Mouse (Mus musculus) bone marrow, adult 2 months (tissue): ENCODE results near the gene Tmem9b. TPM values are rescaled to one million over a fixed set of nuclear protein-coding genes. Genes with fewer than 3 reads are reported as not detected.

ENCODE experiments used
- H3K27ac ChIP-seq: fragments of 200-500 bp; 2 replicates; pipeline ENCODE4 v1.5.1; 2012; ENCODE audit warnings: low read depth, mild to moderate bottlenecking, control low read depth, inconsistent platforms, low read length; ENCODE audit not compliant: control insufficient read depth, poor library complexity, insufficient read depth
- H3K4me1 ChIP-seq: fragments of 200-500 bp; 2 replicates; pipeline ENCODE4 v1.6.1; 2011; ENCODE audit warnings: low read length; ENCODE audit not compliant: control insufficient read depth, insufficient read depth
- H3K4me3 ChIP-seq: fragments of 200-500 bp; replicated peaks from 2 replicates; pipeline ENCODE3; 2011; ENCODE audit warnings: mild to moderate bottlenecking, low read depth, low read length, control low read depth; ENCODE audit not compliant: control insufficient read depth
- CTCF ChIP-seq: fragments of 200-500 bp; IDR thresholded peaks from 2 replicates; pipeline ENCODE4 v1.5.1; 2011; ENCODE audit warnings: low read length, control low read depth; ENCODE audit not compliant: control insufficient read depth, insufficient read depth
- POLR2A ChIP-seq: fragments of 200-500 bp; IDR thresholded peaks from 2 replicates; pipeline ENCODE4 v1.6.1; 2011; ENCODE audit warnings: low read depth, mild to moderate bottlenecking, control low read depth, low read length, borderline replicate concordance; ENCODE audit not compliant: control insufficient read depth
- WGBS: fragments of 180-500 bp; shearing (Covaris S2); methylation state at CpG from one replicate; pipeline ENCODE4 v1.1.7; 2018; 5-methylcytosine and 5-hydroxymethylcytosine counted together
- polyA plus RNA-seq: library from polyadenylated mRNA; stranded (reverse); fragments of >200 nt; gene quantifications from 2 replicates; pipeline ENCODE4 v1.2.4, GENCODE M21; 2011; ENCODE audit warnings: low replicate concordance; ENCODE audit not compliant: missing spikeins, insufficient read depth, insufficient read length

The Tmem9b gene
- polyA plus RNA-seq: 20.4 and 22.5 TPM in 2 replicates

GRCm38 (mm10) chr7:109752008-109752925 is at the start of gene Tmem9b:
TSS of gene Tmem9b (minus strand) at chr7:109752875.
- H3K4me1 ChIP-seq: no peaks in the 10 kb centered on the region; the same call in 1 of the 2 replicates
- 1% methylated on average over 74 of the region's 74 CpGs for WGBS
- TF ChIP-seq POLR2A: peak; percentile 61; the same call in 1 of the 2 replicates
- no peak for TF ChIP-seq CTCF
- peak within 1 kb of the TSS; percentile 78 for H3K4me3 ChIP-seq
- H3K27ac ChIP-seq: peak within 1 kb of the TSS; percentile 94

- WGBS: 74% methylated on average over 4 of the region's 4 CpGs
- TF ChIP-seq POLR2A (no peak), CTCF (no peak)
Measured at GRCm38 (mm10) chr7:109800626-109801025, 48.0 kb upstream of the Tmem9b start.

GRCm38 (mm10) chr7:109799168-109799567 is 46.5 kb upstream of the Tmem9b start:
- Histone ChIP-seq H3K4me1 (no peaks in the 10 kb centered on the region), H3K4me3 (no peak overlapping the region), H3K27ac (no peak overlapping the region)
- 73% methylated on average over 11 of the region's 11 CpGs for WGBS
- no peak for TF ChIP-seq CTCF
- TF ChIP-seq POLR2A: no peak

More at GRCm38 (mm10) chr7:109800626-109801025, 48.0 kb upstream of the Tmem9b start:
- Histone ChIP-seq H3K27ac (no peak overlapping the region), H3K4me3 (no peak overlapping the region), H3K4me1 (no peaks in the 10 kb centered on the region)

GRCm38 (mm10) chr7:109795564-109795963 is 42.9 kb upstream of the Tmem9b start:
- no peak overlapping the region for H3K4me3 ChIP-seq
- TF ChIP-seq CTCF (no peak), POLR2A (no peak)
- no peak overlapping the region for H3K27ac ChIP-seq
- 67% methylated on average over 5 of the region's 5 CpGs for WGBS
- H3K4me1 ChIP-seq: no peaks in the 10 kb centered on the region

GRCm38 (mm10) chr7:109794556-109794955 is 41.9 kb upstream of the Tmem9b start:
- 60% methylated on average over 2 of the region's 2 CpGs for WGBS
- H3K27ac ChIP-seq: no peak overlapping the region

GRCm38 (mm10) chr7:109792759-109793158 is 40.1 kb upstream of the Tmem9b start:
- H3K4me3 ChIP-seq: no peak overlapping the region
- WGBS: 67% methylated on average over 2 of the region's 2 CpGs
- no peak overlapping the region for H3K27ac ChIP-seq
- H3K4me1 ChIP-seq: no peaks in the 10 kb centered on the region
- TF ChIP-seq POLR2A (no peak), CTCF (peak; percentile 51)

More at GRCm38 (mm10) chr7:109794556-109794955, 41.9 kb upstream of the Tmem9b start:
- no peaks in the 10 kb centered on the region for H3K4me1 ChIP-seq
- H3K4me3 ChIP-seq: no peak overlapping the region
- TF ChIP-seq POLR2A (no peak), CTCF (no peak)

- 77% methylated on average over 3 of the region's 3 CpGs for WGBS
- Histone ChIP-seq H3K4me3 (no peak overlapping the region), H3K27ac (no peak overlapping the region), H3K4me1 (no peaks in the 10 kb centered on the region)
- TF ChIP-seq POLR2A (no peak), CTCF (no peak)
Measured at GRCm38 (mm10) chr7:109790818-109791217, 38.1 kb upstream of the Tmem9b start.

GRCm38 (mm10) chr7:109787860-109788259 is 35.2 kb upstream of the Tmem9b start:
- H3K4me1 ChIP-seq: no peaks in the 10 kb centered on the region
- H3K27ac ChIP-seq: no peak overlapping the region
- H3K4me3 ChIP-seq: no peak overlapping the region
- 20% methylated on average over 2 of the region's 2 CpGs for WGBS
- TF ChIP-seq CTCF (no peak), POLR2A (no peak)
